Mouse (Mus musculus) adrenal gland, postnatal 4 days (tissue): ENCODE measurements at regions not wholly inside any gene's neighbourhood (a gene's known extent, or its start where the extent isn't known, plus 50 kb on each side); places are given as distances from the start of the nearest gene placed in this dataset.
A peak's percentile ranks its signal among the peaks of the same experiment; 100 is the strongest.

Experiments
- DNase-seq, 2 experiments: peaks; one replicate each; pipeline ENCODE4 v3.0.0; 2021 to 2022; ENCODE audit warnings: low spot score in 2 of 2, mixed read lengths in 2 of 2

DNA sequence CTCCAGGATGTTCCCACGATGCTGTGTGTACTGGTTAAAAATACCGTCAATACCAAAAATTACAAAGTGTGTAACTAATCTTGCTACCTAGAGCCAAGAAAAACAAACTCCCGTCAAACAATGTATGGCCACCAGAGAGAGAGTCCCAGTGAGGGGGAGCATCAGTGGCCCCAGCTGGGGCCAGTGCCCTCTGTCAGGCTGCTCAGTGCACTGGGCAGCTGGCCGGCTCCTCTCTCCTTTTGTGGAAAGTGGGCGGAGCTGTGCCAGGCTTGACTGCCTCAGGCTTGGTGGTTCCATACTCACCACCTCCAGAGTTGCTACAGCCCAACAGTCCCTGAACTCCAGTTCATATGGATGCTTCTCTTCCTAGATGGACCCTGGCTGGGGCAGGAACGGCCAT lies 53.8 kb upstream of the Sept5 start:
- DNase-seq = no peak

DNA sequence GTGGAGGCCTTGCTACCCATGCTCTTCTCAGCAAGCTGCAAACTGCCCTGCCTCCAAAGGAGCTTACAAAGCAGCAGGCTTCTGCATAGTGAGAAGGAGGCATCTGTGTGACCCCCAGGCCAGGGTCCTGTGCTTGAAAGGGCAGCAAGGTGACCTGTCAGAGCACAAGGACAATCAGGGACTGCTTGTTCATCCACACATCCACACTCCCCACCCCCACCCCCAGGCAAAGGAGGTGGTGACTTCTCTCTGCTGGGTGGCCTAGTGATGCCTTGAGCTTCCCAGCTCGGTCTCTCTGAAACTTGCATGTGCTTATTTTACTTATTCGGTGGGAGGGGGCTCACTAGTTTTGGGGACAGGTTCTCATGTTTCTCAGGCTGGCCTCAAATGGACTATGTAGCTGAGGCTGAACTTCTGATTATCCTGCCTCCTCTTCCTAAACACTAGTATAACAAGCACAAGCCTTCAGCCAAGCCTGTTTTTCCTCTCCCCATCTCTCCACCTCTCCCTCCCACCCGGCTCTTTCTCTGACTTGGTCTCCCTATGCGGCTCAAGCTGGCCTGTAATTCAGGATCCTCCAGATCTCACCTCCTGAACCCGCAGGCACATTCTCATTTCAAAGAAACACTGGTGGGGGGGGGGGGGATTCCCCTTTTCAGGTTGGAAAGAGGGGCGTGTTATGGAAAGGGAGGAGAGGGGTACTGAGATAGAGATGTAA lies 56.4 kb upstream of the Sept5 start:
- DNase-seq = no peak

GRCm38 (mm10) chr16:18686916-18687315 lies 57.2 kb upstream of the Sept5 start:
- DNase-seq = peak; percentile 67 to 85

DNA sequence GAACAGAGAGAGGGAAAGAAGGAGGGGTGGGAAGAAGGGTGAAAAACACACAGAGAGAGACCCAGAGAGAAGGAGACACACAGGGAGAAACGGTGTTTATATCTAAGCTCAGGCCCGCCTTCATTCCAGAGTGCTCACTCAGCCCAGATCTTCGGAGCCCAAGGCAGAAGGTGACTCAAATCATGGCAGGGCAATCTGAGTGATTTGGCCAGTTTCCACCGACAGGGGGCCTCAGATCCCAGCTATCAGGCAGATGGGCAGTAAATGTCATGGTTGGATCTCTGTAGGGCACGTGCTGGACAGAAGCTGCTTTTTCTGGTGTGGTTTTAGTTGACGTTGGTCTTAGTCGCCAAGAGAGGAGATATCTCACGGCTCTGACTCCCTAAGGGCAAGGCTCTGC lies 57.6 kb upstream of the Sept5 start:
- DNase-seq = peak; percentile 62 to 78

DNA sequence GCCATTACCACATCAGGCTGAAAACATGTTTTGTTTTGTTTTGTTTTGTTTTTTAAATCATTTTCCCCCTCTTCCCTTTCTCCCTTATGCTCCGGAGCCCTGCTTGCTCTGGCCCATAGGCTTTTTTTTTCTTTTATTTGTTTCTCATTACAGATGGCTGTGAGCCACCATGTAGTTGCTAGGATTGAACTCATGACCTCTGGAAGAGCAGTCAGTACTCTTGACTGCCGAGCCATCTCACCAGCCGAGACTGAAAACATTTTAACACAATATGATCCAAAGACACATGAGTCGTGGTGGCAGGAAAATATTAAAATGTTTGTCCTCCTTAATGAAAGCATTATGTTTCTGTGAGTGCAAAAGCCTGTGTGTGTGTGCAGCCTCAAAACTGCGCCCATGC lies 65.8 kb upstream of the Sept5 start:
- no peak for DNase-seq

- peak; percentile 83 to 85 for DNase-seq
These were observed 66.5 kb upstream of the Sept5 start for GRCm38 (mm10) chr16:18696074-18696819.

GRCm38 (mm10) chr16:18696820-18697168 lies 67.0 kb upstream of the Sept5 start:
- no peak for DNase-seq

DNA sequence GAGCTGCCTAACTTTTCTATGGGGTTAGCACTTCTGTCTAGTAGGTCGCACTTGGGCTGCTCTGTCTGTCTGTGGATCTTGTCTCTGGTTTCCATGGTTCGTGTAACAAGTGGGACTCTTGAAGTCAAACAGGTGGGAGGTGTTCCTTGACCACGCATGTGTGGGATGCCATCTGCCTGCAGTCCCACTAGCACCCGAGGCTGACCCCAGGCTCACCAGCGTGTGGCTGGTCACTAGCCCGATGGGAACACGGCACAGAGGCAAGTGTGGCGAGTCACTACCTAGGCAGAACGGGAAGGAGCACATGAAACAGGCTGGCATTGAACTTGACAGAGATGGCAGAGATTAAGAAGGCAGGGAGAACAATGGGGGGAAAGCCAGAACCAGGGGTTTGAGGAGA lies 72.5 kb upstream of the Cldn5 start:
- DNase-seq = no peak

DNA sequence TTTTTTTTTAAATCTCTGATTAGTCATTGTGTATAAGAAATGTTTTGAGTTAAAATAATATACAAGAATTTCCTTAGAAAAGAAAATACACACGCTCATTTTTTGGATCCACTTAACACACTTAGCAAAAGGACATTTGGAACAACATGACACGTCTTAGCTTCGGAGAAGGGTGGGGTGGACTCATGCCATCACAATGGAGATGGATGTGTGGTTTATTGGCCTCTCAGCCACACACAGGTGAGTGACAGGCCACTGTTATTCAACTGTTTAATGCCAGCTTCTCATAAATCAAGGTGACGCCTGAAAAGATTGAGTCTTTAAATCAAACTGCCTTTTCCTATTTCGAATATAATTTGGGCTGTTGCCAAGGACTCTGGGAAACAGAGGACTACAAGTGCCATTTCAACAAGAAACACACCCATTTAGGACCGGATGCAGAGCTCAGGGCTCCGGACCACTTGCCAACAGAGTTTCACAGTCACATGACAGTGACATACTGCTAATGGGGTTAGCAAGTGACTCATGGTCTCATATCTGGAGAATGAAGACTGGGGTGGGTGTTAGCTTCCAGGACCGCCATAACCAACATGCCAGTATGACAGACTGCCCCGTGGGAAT lies 71.5 kb upstream of the Cldn5 start:
- no peak for DNase-seq

- no peak for DNase-seq
These were observed 65.0 kb upstream of the Cldn5 start for GRCm38 (mm10) chr16:18711637-18712125.

- DNase-seq = no peak
These were observed 63.6 kb upstream of the Cldn5 start for GRCm38 (mm10) chr16:18713017-18713416.

- DNase-seq = no peak
These were observed 61.3 kb upstream of the Cldn5 start for GRCm38 (mm10) chr16:18715381-18715780.

DNA sequence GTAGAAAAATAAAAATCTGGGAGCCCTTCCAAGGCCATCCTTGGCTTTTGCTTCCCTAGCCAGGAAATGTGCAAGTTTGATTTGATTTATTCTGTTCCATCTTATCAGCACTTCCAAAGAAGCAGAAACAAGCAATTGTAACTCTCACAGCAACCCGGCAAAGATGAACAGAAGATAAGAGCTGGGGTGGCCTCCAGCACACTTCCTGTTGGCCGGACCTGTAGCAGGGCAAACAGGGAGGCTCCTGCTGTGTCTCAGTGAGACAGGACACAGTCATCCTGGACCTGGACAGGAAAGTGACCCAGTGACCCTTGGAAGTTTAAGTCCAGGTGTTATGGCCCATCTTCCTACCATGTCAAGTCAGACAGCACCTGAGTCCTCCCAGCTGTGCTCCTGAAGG lies 58.6 kb upstream of the Cldn5 start:
- no peak for DNase-seq

- no peak for DNase-seq
These were observed 56.0 kb upstream of the Cldn5 start for GRCm38 (mm10) chr16:18720433-18721233.

- no peak for DNase-seq
These were observed 53.3 kb upstream of the Cldn5 start for GRCm38 (mm10) chr16:18723186-18723843.

DNA sequence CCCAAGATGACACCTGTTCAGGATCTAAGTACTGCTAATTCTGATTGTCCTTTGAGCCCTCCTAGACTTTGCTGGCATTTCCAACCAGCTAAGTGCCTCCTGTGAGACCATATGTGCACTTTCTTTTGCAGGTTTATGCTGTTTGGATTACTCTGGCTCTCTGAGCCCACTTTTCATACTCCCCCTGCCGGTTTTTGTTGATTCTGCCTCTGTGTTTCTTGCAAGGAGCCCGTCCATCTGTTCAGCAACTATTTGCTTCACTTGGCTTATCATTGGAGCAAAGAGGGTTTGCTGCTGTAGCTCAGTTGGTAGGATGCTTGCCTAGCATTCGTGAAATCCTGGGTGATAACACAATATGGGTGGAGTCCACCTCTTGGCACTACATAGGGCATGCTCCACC lies 52.8 kb upstream of the Cldn5 start:
- no peak for DNase-seq

GRCm38 (mm10) chr16:18724706-18725105 lies 51.9 kb upstream of the Cldn5 start:
- DNase-seq = no peak
